Mouse (Mus musculus) CH12.LX (cell line): ENCODE results near the gene Pafah1b1. TPM values are rescaled to one million over a fixed set of nuclear protein-coding genes. Genes with fewer than 3 reads are reported as not detected.

Experiments
- DNase-seq: peaks from one replicate; pipeline ENCODE4 v3.0.0-alpha.2; 2013; ENCODE audit errors: extremely low read depth
- H3K27ac ChIP-seq: 2 replicates; pipeline ENCODE4 v1.5.1; 2012; ENCODE audit warnings: low read depth, mild to moderate bottlenecking, control low read depth, moderate library complexity; ENCODE audit not compliant: insufficient read depth
- H3K27me3 ChIP-seq: replicated peaks from 2 replicates; pipeline ENCODE3; 2012; ENCODE audit warnings: inconsistent platforms
- H3K36me3 ChIP-seq, 2 experiments: replicated peaks in 1 of 2; 2 replicates each; pipeline versions ENCODE3 to v1.6.1; 2012; ENCODE audit warnings: inconsistent platforms in 1 of 2, low read length in 1 of 2, mild to moderate bottlenecking in 1 of 2, mixed read lengths in 1 of 2, moderate library complexity in 1 of 2; ENCODE audit not compliant: control insufficient read depth in 1 of 2, insufficient read depth in 1 of 2
- H3K4me1 ChIP-seq, 2 experiments: 2 replicates each; pipeline ENCODE4 v1.6.1; 2012; ENCODE audit warnings: inconsistent platforms in 1 of 2, moderate library complexity in 1 of 2; ENCODE audit not compliant: insufficient read depth in 2 of 2, control insufficient read depth in 1 of 2
- H3K4me2 ChIP-seq: 2 replicates; pipeline ENCODE4 v1.6.1; 2012; ENCODE audit warnings: low read depth, mild to moderate bottlenecking, control low read depth; ENCODE audit not compliant: poor library complexity, insufficient read depth, severe bottlenecking
- H3K4me3 ChIP-seq, 3 experiments: fragments of 150-350 bp in 1 of 3; sonication (generic) in 1 of 3; replicated peaks in 1 of 3; 2 replicates each; pipeline versions ENCODE3 to v1.5.1; 2011 to 2012; ENCODE audit warnings: low read depth in 2 of 3, low read length in 2 of 3, mild to moderate bottlenecking in 2 of 3, moderate library complexity in 2 of 3, control low read depth in 1 of 3, improper control_type of control experiment in 1 of 3, inconsistent platforms in 1 of 3, mixed read lengths in 1 of 3; ENCODE audit not compliant: poor library complexity in 1 of 3
- H3K79me2 ChIP-seq: replicated peaks from 2 replicates; pipeline ENCODE4 v1.6.1; 2012; ENCODE audit warnings: mild to moderate bottlenecking, moderate library complexity; ENCODE audit not compliant: control insufficient read depth, poor library complexity, insufficient read depth, severe bottlenecking; ENCODE audit errors: extremely low read depth
- H3K9ac ChIP-seq: 2 replicates; pipeline ENCODE4 v1.6.1; 2012; ENCODE audit warnings: low read depth, mild to moderate bottlenecking, control low read depth, moderate library complexity; ENCODE audit not compliant: insufficient read depth
- H3K9me3 ChIP-seq: replicated peaks from 2 replicates; pipeline ENCODE3; 2012; ENCODE audit warnings: low read length, inconsistent platforms, mixed read lengths
- CHD1 ChIP-seq: IDR thresholded peaks from 2 replicates; pipeline ENCODE4 v1.6.1; 2012; ENCODE audit warnings: low read depth, low read length, improper control_type of control experiment, inconsistent platforms
- CHD2 ChIP-seq: IDR thresholded peaks from 2 replicates; pipeline ENCODE4 v1.6.1; 2011; ENCODE audit warnings: low read length, improper control_type of control experiment
- CTCF ChIP-seq, 2 experiments: IDR thresholded peaks in 1 of 2; conservative IDR thresholded peaks in 1 of 2; 2 replicates each; pipeline ENCODE4 v1.5.1; 2011 to 2012; ENCODE audit warnings: low read depth in 2 of 2, low read length in 2 of 2, improper control_type of control experiment in 1 of 2, inconsistent platforms in 1 of 2, mild to moderate bottlenecking in 1 of 2, moderate library complexity in 1 of 2
- E2F4 ChIP-seq: IDR thresholded peaks from 2 replicates; pipeline ENCODE4 v1.6.1; 2011; ENCODE audit warnings: low read depth, low read length, improper control_type of control experiment; ENCODE audit not compliant: insufficient replicate concordance
- ELF1 ChIP-seq: IDR thresholded peaks from 2 replicates; pipeline ENCODE4 v1.6.1; 2014; ENCODE audit warnings: low read depth, mild to moderate bottlenecking, inconsistent platforms, low read length, improper control_type of control experiment
- GABPA ChIP-seq: IDR thresholded peaks from 2 replicates; pipeline ENCODE4 v1.6.1; 2012; ENCODE audit warnings: low read depth, low read length, improper control_type of control experiment, inconsistent platforms; ENCODE audit not compliant: insufficient replicate concordance
- HCFC1 ChIP-seq: IDR thresholded peaks from 2 replicates; pipeline ENCODE4 v1.6.1; 2012; ENCODE audit warnings: low read depth, mild to moderate bottlenecking, inconsistent platforms, low read length, improper control_type of control experiment
- IRF4 ChIP-seq: IDR thresholded peaks from 2 replicates; pipeline ENCODE4 v1.6.1; 2014; ENCODE audit warnings: low read depth, mild to moderate bottlenecking, inconsistent platforms, low read length, improper control_type of control experiment
- JUND ChIP-seq: conservative IDR thresholded peaks from 2 replicates; pipeline ENCODE4 v1.6.1; 2011; ENCODE audit warnings: low read depth, low read length, improper control_type of control experiment
- KAT2A ChIP-seq: IDR thresholded peaks from 2 replicates; pipeline ENCODE4 v1.6.1; 2012; ENCODE audit warnings: low read length, improper control_type of control experiment, inconsistent platforms; ENCODE audit not compliant: insufficient replicate concordance
- MAFK ChIP-seq: IDR thresholded peaks from 2 replicates; pipeline ENCODE4 v1.6.1; 2011; ENCODE audit warnings: low read length, improper control_type of control experiment; ENCODE audit not compliant: insufficient replicate concordance
- MAZ ChIP-seq: IDR thresholded peaks from 2 replicates; pipeline ENCODE4 v1.6.1; 2012; ENCODE audit warnings: low read depth, mild to moderate bottlenecking, inconsistent platforms, low read length, improper control_type of control experiment, moderate library complexity
- NELFE ChIP-seq: IDR thresholded peaks from 2 replicates; pipeline ENCODE4 v1.6.1; 2011; ENCODE audit warnings: low read depth, low read length, improper control_type of control experiment
- PAX5 ChIP-seq: IDR thresholded peaks from 2 replicates; pipeline ENCODE4 v1.6.1; 2012; ENCODE audit warnings: low read length, inconsistent platforms, mixed read lengths
- POLR2A ChIP-seq: IDR thresholded peaks from 2 replicates; pipeline ENCODE4 v1.6.1; 2011; ENCODE audit warnings: low read depth, mild to moderate bottlenecking, improper control_type of control experiment, low read length
- RAD21 ChIP-seq: IDR thresholded peaks from 2 replicates; pipeline ENCODE4 v1.6.1; 2011; ENCODE audit warnings: low read depth, mild to moderate bottlenecking, low read length, improper control_type of control experiment, moderate library complexity
- SIN3A ChIP-seq: IDR thresholded peaks from 2 replicates; pipeline ENCODE4 v1.6.1; 2012; ENCODE audit warnings: low read length, improper control_type of control experiment, inconsistent platforms
- SMC3 ChIP-seq: IDR thresholded peaks from 2 replicates; pipeline ENCODE4 v1.6.1; 2011; ENCODE audit warnings: low read depth, low read length, improper control_type of control experiment
- TBP ChIP-seq: conservative IDR thresholded peaks from 2 replicates; pipeline ENCODE4 v1.6.1; 2011; ENCODE audit warnings: low read depth, low read length, improper control_type of control experiment
- UBTF ChIP-seq: IDR thresholded peaks from 2 replicates; pipeline ENCODE4 v1.6.1; 2012; ENCODE audit warnings: low read depth, mild to moderate bottlenecking, inconsistent platforms, low read length, improper control_type of control experiment, moderate library complexity
- USF1 ChIP-seq: IDR thresholded peaks from 2 replicates; pipeline ENCODE4 v1.6.1; 2014; ENCODE audit warnings: low read depth, mild to moderate bottlenecking, inconsistent platforms, low read length, improper control_type of control experiment
- USF2 ChIP-seq: conservative IDR thresholded peaks from 2 replicates; pipeline ENCODE4 v1.6.1; 2011; ENCODE audit warnings: low read depth, low read length, improper control_type of control experiment
- ZNF384 ChIP-seq: IDR thresholded peaks from 2 replicates; pipeline ENCODE4 v1.6.1; 2012; ENCODE audit warnings: low read depth, low read length, improper control_type of control experiment, inconsistent platforms
- dilution Hi-C: fragments of 300-500 bp; cut with MboI; formaldehyde crosslinking; loops from 2 replicates; pipeline ENCODE4 v1.14.3; 2020; ENCODE audit warnings: low sequenced_read_pairs; ENCODE audit not compliant: extremely low pct_unique_long_range_greater_than_20kb, extremely low pct_ligation_motif_present
- in situ Hi-C: fragments of 300-500 bp; cut with MboI; formaldehyde crosslinking; loops from 3 replicates; pipeline ENCODE4 v1.14.3; 2019; ENCODE audit warnings: low sequenced_read_pairs, low pct_ligation_motif_present, low pct_unique_long_range_greater_than_20kb, mixed read lengths
- polyA plus RNA-seq: library from polyadenylated mRNA; unstranded; fragments of >175 nt; gene quantifications from 2 replicates; pipeline ENCODE4 v1.2.1, GENCODE M21; 2012; ENCODE audit warnings: low read depth; ENCODE audit not compliant: insufficient read length
- total RNA-seq, 2 experiments: library from RNA; depleted of rRNA; stranded (reverse); fragments of 300-350 nt in 1 of 2; fragments of >200 nt in 1 of 2; gene quantifications; 2 replicates each; pipeline ENCODE4 v1.2.3; 2012 to 2014

Pafah1b1 gene
- total and polyA plus RNA-seq, 3 experiments, result 53.9 to 136 (median 107) TPM

GRCm38 (mm10) chr11:74749241-74749640 is 24.8 kb upstream of the Pafah1b1 start:
- dilution Hi-C loops, result no loop called here
- H3K27me3 ChIP-seq, result no peaks in the 10 kb centered on the region
- DNase-seq, result no peak
- peaks cover 0 to 5% of the 10 kb centered on the region in 2 experiments; a peak in 2 of 4 replicates for H3K4me1 ChIP-seq
- no peak for TF ChIP-seq HCFC1
- no peak for TF ChIP-seq UBTF
- TF ChIP-seq KAT2A, result no peak
- no peak for TF ChIP-seq JUND
- TF ChIP-seq GABPA, result no peak
- no peak for TF ChIP-seq CHD2
- TF ChIP-seq POLR2A, result no peak
- TF ChIP-seq SIN3A, result no peak
- TF ChIP-seq SMC3, result no peak
- no peak for TF ChIP-seq PAX5
- TF ChIP-seq, all 38 proteins: peak for 0
- Histone ChIP-seq H3K4me3 (no peak overlapping the region), H3K36me3 (no peaks in the 10 kb centered on the region), H3K4me2 (no peak overlapping the region), H3K79me2 (no peaks in the 10 kb centered on the region), H3K9ac (no peak overlapping the region), H3K27ac (no peak overlapping the region), H3K9me3 (no peaks in the 10 kb centered on the region)
- in situ Hi-C loops, result no loop called here

GRCm38 (mm10) chr11:74748022-74748421 is 23.6 kb upstream of the Pafah1b1 start:
- no peaks in the 10 kb centered on the region for H3K27me3 ChIP-seq
- no peak overlapping the region for H3K4me3 ChIP-seq
- dilution Hi-C loops, result no loop called here
- H3K9me3 ChIP-seq, result no peaks in the 10 kb centered on the region
- TF ChIP-seq MAZ (no peak), USF1 (no peak), UBTF (no peak), E2F4 (no peak), CTCF (conservative IDR thresholded peaks at IDR 0.05 in 1 of 2, IDR thresholded peaks at IDR 0.05 in 1 of 2; ENCODE audit: low read depth in 2 of 2, low read length in 2 of 2) (no peak), CHD1 (no peak), TBP (no peak), USF2 (no peak), ZNF384 (no peak), HCFC1 (no peak), NELFE (no peak), MAFK (no peak), RAD21 (no peak), ELF1 (no peak), IRF4 (no peak), GABPA (no peak)
- in situ Hi-C loops, result no loop called here
- no peak overlapping the region for H3K4me2 ChIP-seq
- H3K79me2 ChIP-seq, result no peaks in the 10 kb centered on the region
- H3K27ac ChIP-seq, result no peak overlapping the region
- H3K9ac ChIP-seq, result no peak overlapping the region
- no peaks in the 10 kb centered on the region for H3K36me3 ChIP-seq
- peaks cover 0 to 5% of the 10 kb centered on the region in 2 experiments; a peak in 2 of 4 replicates for H3K4me1 ChIP-seq
- no peak for DNase-seq
